Mouse (Mus musculus) cerebellum, adult 8-10 months (tissue): ENCODE data around the gene Tbc1d23.
"Not testable (repeated sequence)": the region's sequence is repeated elsewhere in the genome, so short reads cannot be mapped to it uniquely, and the experiment has no call there.

ENCODE experiments used
- DNase-seq: peaks from one replicate; pipeline ENCODE4 v3.0.0; 2022

The Tbc1d23 gene

DNA sequence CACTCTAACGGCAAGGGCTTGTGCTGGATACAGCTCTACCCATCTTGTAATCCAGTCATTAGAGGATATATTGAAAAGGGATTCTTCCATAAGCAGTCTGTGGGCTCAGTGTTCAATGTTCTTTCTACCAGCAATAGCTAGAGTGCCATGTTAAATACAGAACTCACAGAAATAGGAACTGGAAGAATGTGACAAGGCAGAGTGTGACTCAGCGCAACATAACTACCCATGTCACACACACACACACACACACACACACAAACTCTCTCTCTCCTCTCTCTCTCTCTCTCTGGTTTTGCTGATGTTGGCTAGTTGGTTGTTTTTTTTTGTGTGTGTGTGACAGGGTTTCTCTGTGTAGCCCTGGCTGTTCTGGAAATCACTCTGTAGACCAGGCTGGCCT, 20.3 kb downstream of the Tbc1d23 start:
- DNase-seq, result no peak

DNA sequence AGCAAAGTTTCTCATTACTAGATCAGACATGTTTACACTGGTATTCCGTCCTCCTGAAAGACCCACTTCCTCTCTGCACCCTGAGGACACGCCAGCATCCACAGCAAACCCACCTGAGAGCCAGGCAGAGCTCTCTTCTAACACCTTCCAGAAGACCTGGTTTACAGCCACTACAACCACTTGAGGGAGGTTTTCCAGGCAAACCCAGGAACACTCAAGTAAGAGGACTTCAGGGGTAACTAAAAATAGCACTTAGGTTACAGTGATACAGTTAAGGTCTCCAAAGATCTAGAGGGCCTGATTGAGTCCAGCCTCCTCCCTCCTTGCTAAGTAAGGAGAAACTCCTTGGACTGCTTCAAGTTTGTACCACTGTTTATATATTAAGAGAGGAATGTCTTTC, 23.0 kb downstream of the Tbc1d23 start:
- DNase-seq, result no peak

DNA sequence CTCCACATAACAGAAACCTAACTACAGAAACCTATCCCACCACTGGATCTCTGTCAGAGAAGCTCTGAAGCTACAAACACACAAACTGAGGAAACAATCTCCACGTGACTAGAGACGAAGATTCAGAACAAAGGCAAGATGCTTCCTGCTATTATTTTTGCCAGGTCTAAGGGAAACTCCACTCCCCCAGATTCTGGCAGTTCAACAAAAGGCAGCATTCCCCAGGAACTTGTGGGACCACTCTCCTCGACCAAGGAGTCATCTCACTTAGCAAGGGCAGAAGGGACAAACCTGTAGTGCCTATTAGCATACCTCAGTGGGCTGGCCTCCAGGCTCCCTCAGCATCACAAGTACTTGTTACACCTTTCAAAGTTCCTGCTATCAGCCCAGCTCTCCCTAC, 34.0 kb downstream of the Tbc1d23 start:
- DNase-seq, result no peak

- no peak for DNase-seq
Observed at GRCm38 (mm10) chr16:57196590-57196989, 34.7 kb downstream of the Tbc1d23 start.

DNA sequence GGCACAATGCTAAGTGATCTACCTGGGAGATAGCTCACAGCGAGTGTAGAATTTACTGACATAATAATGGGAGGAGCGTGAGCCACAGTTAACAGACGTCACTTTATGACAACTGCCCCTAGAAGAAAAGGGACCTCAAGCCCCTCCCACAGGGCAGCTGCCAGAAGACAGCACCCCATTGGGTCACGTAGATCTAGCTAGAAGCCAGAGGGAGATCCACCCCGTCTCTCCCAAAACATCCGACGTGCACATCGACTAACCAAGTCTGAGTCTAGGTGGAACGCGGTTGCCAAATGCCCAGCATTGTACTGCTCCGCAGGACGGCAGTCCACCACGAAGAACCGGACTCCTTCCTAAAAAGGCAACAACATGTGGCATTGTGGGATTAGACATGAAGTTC, 40.1 kb downstream of the Tbc1d23 start:
- no peak for DNase-seq

GRCm38 (mm10) chr16:57190390-57190789, 40.9 kb downstream of the Tbc1d23 start:
- DNase-seq, result no peak

GRCm38 (mm10) chr16:57189493-57189892, 41.8 kb downstream of the Tbc1d23 start:
- DNase-seq, result no peak

GRCm38 (mm10) chr16:57186618-57187017, 44.7 kb downstream of the Tbc1d23 start:
- no peak for DNase-seq

GRCm38 (mm10) chr16:57182037-57182436, 49.3 kb downstream of the Tbc1d23 start:
- DNase-seq, result no peak

- DNase-seq, result no peak
Observed at GRCm38 (mm10) chr16:57181180-57181579, 50.1 kb downstream of the Tbc1d23 start.

DNA sequence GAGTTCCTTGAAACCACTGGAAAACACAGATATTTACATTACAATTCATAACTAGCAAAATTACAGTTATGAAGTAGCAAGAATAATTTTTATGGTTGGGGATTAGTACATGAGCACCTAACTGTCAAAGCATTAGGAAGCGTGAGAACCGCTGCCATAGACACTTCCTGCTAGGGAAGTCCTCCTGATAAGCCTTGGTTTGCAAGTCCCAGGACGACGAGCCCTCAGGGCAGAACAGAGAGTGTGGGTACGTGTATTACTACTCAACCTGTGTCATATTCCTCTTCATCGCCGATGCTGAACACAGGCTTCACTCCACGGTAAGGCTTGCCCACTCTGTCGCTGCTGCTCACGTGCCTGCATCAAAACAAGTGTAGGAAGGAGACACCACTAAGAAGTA, 53.6 kb downstream of the Tbc1d23 start:
- no peak for DNase-seq

- DNase-seq, result peak; percentile 25
Observed at GRCm38 (mm10) chr16:57177254-57177653, 54.0 kb downstream of the Tbc1d23 start.

DNA sequence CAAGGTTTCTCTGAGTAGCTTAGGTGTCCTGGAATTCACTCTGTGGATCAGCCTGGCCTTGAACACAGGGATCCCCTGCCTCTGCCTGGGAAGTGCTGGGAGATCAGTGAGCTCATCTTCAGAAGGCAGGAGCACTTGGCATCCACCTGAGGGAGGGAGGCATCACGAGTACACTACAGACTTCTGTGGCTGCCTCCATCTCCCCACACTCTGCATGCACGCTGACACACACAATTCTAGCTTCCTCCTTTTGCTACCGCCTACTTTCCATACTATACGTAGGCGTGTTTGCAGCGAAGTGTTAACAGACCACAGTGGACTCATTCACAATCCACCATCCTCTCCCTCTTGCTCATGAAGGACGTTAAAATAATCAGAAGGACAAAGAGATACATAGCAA, 55.0 kb downstream of the Tbc1d23 start:
- DNase-seq, result no peak

DNA sequence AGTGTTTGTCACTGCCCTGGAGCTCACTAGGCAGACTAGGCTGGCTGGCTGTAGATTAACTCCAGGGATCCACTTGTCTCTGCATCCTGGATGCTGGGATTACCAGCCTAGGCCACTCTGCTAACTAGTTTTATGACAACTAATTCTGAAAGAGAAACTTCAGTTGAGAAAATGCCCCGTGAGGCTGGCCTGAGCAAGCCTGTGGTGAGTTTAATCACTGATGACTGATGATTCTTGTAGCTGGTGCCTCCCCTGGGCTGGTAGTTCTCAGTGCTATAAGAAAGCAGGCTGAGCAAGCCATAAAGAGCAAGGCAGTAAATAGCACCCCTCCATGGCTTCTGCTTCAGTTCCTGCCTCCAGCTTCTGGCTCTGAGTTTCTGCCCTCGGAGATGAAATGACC, 55.6 kb downstream of the Tbc1d23 start:
- no peak for DNase-seq

DNA sequence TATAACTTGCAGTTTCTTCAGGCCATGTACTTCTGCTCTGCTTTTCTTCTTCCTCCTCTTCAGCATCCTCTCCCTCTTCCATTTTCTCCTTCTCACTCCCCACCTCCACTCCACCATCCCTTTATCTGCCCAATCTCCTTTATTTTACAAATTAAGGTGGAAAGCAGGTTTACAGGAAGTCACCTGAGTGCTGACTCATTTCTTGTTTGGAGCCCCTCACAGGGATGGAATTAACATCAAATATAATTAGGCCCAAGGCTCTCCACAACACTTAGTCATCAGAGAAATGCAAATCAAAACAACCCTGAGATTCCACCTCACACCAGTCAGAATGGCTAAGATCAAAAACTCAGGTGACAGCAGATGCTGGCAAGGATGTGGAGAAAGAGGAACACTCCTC, 56.8 kb downstream of the Tbc1d23 start:
- DNase-seq, result not testable (repeated sequence)

DNA sequence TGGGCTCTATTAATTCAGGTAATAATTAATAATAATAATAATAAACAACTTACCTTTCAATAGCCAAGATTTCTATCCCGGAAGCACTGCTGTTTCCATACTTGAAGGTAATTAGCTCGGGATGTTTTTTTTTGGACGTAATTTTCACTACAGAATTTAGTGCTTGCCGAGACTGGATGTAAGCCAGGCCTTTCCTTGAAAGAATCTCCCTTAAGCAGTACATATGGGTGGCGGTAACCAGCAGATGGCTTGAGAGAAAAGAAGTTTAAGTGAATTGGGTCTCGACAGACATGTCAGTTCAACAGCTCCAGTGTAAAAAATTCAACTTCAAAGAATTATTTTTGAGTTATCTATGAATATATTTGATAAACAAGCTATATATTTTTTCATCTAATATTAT, 59.7 kb downstream of the Tbc1d23 start:
- DNase-seq, result no peak

DNA sequence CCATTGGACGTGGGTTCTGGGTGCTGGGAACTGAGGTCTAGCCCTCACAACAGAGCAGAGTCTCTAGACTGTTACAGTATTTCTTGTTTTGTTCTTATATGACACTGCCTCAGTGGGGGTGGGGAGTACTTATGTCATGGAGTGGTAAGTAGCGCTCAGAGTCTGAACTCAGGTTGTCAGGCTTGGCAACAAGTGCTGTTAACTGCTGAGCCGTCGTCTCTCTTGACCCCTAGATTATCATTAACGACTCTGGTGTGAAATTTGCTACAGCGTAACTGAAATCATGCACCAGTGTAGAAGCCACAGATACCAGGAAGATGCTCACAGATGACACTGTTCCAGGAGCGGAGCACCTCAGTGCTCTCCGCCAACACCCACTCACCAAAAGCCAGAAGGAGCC, 60.1 kb downstream of the Tbc1d23 start:
- no peak for DNase-seq

DNA sequence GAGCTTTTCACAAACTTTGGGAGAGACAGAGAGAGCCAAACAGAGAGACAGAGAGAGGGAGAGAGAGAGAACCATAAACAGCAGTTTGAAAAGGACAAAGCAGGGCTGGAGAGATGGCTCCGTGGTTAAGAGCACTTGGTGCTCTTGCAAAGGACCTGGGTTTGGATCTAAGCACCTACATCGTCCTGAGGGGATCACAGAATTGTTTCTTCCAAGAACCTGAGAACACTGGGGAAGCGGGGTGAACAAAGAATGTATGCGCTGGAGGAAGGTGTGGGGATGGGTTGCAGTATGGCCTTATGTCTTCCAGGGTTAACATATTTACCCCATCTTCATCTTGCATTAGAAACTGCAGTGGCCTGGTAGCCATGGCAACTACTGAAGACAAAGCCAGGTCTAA, 63.1 kb downstream of the Tbc1d23 start:
- no peak for DNase-seq

GRCm38 (mm10) chr16:57167514-57167912, 63.8 kb downstream of the Tbc1d23 start:
- no peak for DNase-seq

GRCm38 (mm10) chr16:57166611-57167513, 64.4 kb downstream of the Tbc1d23 start, which contains the start of gene Nit2:
TSS of gene Nit2 (minus strand) at chr16:57167341.
- peak; percentile 92 for DNase-seq

GRCm38 (mm10) chr16:57166086-57166485, 65.2 kb downstream of the Tbc1d23 start:
- no peak for DNase-seq

DNA sequence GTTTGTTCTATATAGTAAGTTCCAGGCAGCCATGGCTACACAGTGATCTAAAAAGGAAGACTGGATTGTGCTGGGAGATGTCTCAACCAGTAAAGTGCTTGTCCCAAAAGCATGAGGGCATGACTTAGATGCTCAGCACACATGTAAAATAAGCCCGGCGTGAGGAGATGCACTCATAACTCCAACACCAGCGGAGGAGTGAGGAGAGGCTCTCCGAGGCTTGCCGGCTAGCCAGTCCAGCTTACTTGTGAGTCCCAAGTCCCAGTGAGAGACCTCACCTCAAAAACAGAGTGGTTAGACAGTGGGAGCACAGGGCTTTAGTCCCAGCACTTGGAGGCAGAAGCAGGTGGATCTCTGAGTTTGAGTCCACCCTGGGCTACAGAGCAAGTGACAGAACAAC, 66.1 kb downstream of the Tbc1d23 start:
- no peak for DNase-seq

DNA sequence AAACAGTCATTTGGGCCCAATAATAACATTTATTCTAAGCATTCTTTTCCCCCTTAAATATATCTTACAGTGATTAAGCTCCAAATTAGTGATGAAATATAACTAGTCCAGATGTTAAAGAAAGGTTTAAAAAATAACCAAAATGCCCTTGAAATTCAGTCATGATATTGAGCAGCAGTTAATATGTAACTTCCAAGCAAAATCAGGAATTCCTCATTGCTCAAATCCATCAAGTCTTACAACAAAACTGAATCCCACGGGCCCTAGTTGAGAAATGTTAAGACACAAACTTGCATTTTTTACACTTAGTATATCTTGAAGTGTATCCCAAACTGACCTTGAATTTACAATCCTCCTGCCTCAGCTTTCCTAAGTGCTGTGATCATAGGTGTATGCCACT, 67.6 kb downstream of the Tbc1d23 start:
- DNase-seq, result no peak

DNA sequence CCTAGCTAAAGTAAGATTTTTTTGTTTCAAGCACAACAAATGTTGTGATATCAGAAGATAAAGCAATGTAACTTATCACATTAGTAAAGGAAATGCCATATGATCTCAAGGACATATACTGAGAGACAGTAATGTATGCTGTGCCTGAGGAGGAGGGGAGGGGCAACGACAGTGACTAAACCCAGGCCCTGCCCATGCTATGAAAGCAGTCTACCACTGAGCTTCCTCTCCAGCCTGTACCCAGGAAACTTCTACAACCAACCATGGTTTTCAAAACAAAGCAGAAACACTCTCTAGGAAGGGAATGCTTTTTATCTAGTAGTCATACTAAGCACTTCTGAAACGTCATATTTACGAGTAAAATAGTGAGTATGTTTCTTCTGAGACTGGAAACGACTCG, 68.5 kb downstream of the Tbc1d23 start:
- DNase-seq, result no peak

GRCm38 (mm10) chr16:57159835-57160234, 71.5 kb downstream of the Tbc1d23 start:
- no peak for DNase-seq
